Mouse (Mus musculus) layer of hippocampus, adult 2 months (tissue): ENCODE data around the gene Rcan3. TPM values are rescaled to one million over a fixed set of nuclear protein-coding genes. Genes with fewer than 3 reads are reported as not detected.

Experiments
- DNase-seq, 2 experiments: peaks; one replicate each; pipeline ENCODE4 v3.0.0; 2022; ENCODE audit warnings: low spot score in 2 of 2
- H3K27ac ChIP-seq: fragments of 200-600 bp; 2 replicates; pipeline ENCODE4 v1.8.1; 2022
- H3K4me3 ChIP-seq: fragments of 200-600 bp; 2 replicates; pipeline ENCODE4 v1.8.1; 2022; ENCODE audit warnings: mild to moderate bottlenecking
- CTCF ChIP-seq: fragments of 200-600 bp; conservative IDR thresholded peaks from 2 replicates; pipeline ENCODE4 v1.8.1; 2022; ENCODE audit warnings: antibody characterized with exemption, mild to moderate bottlenecking, moderate library complexity
- microRNA-seq, 2 experiments: library from miRNA; unstranded; fragments of <30 nt; microRNA quantifications; one replicate each; pipeline ENCODE4 v1.2.0; 2021
- total RNA-seq, 2 experiments: library from RNA; stranded (reverse); gene quantifications; 2 replicates each; pipeline ENCODE4 v1.2.3; 2021

The Rcan3 gene
- total RNA-seq, 2 experiments from 2014 or later, result 20.3 to 23.4 TPM

DNA sequence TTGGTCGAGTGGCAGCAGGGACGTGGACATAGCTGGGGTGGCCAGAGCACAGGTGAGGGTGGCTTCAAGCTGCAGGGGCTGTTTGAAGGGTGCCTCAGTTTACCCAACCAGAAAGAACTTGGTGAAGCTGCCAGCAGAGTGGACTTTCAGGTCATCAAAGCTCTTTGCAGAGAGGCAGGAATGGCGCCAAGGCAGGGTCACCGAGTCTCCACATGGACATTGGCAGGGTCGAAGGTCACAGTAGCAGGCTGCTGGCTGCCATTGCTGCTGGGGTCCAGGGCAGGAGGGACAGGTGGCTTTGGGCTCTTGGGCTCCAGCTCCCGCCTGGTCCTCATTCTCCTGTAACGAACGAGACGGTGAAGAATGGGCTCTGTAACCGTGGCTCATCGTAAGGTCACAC is 63.3 kb downstream of the Rcan3 start:
- no peak overlapping the region for H3K27ac ChIP-seq
- no peak for TF ChIP-seq CTCF
- no peak for DNase-seq
- H3K4me3 ChIP-seq, result no peak overlapping the region

DNA sequence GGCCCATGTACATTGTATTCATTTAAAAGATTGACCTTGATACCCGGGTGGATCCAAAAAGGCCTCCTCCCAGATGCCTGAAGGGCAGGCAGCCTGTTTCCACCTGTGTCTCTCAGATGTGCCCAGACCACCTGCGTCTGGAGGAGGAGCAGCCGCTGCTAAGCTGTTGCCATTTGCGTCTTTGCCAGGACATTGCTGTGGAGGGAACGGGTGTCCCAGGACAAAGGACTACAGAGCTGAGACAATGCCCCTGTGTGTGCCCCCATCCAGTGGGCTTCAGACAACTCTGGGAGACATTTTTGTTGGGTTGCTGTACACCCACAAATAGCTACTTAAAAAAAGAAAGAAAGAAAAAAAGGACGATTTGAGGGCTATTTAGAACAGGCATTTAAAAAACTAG is 70.8 kb downstream of the Rcan3 start:
- peak in 1 of 2 experiments; percentile 25 for DNase-seq
- Histone ChIP-seq H3K27ac (peak overlapping the region; percentile 36; the same call in 1 of the 2 replicates), H3K4me3 (no peak overlapping the region)
- no peak for TF ChIP-seq CTCF

Small RNA genes lying within 50 kb of the gene (microRNA-seq; reads per million reads assigned to microRNA genes)
- gene Mir700, result 351 to 398 reads per million in 2 experiments

Other genes with a start within 250 kb of the Rcan3 start
- gene Clic4, start 161.0 kb downstream of the Rcan3 start, total RNA-seq, result 10 to 100 TPM; 31.2 to 34.2 TPM
- gene Srrm1, start 80.5 kb downstream of the Rcan3 start, total RNA-seq, result 100 to 1,000 TPM; 136 to 153 TPM
- under 1 TPM; 0.39 to 0.92 TPM for gene Ncmap, start 35.6 kb downstream of the Rcan3 start, total RNA-seq
- gene Stpg1, start 60.9 kb upstream of the Rcan3 start, total RNA-seq, result 1 to 10 TPM; 1.4 to 2.2 TPM
- 10 to 100 TPM; 81.8 to 85.3 TPM for gene Nipal3, start 61.2 kb upstream of the Rcan3 start, total RNA-seq
- gene Grhl3, start 139.8 kb upstream of the Rcan3 start, total RNA-seq, result under 1 TPM; 0.56 to 0.97 TPM